Mouse (Mus musculus): ENCODE measurements around the gene 1110065P20Rik.

1110065P20Rik gene

DNA sequence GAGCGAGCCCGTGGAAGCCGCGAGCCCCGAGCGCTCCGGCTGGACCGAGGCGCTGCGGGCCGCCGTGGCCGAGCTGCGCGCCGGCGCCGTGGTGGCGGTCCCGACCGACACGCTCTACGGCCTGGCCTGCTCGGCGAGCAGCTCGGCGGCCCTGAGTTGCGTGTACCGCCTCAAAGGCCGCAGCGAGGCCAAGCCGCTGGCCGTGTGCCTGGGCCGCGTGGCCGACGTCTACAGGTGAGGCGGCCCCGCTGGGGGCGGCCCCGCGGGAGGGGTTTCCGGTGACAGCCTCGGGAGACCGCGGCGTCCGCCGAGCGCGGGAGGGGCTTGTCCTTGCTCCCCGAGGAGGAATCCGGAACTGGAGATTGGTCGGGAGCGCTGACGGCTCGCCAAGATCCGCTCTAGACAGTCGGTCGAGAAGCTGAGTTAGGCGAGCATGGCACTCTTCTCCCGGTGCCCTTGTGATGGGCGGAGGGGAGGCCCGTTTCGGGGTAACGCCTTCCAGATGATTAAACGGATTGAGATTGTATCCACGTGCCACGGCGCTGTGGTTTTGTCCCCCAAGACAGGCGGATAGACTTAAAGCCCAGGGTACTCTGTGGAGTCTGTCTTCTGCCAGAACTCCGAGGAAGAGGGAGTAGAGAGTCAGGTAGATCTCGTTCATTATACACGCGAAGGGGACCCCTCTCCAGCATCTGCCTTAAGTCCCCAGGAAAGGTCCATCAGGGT lies at the start of gene 1110065P20Rik:
TSS of gene 1110065P20Rik (minus strand) at position 264 of the 726 bp plus-strand sequence.
- peak; percentile 43 for DNase-seq (ENCODE audit: low spot score)

DNA sequence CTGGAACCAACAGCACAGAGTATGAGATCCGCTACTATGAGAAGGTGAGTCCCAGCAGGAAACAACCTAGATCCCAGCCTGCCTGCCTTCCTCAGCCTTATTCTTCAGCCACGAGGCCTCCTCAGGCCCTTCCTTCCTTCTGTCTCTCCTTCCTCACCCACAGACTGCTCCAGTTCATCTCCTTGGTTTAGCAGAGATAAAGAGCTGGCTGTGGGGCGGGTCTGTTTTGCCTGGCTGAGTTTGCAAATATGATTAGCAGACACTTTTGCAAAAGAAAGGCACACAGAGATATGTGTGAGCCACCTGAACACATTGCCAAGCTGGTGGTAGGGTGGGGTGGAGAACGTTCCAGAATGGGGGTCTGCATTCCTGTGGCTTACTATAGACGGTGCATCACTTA lies 48.9 kb upstream of the 1110065P20Rik start:
- no peak for DNase-seq (ENCODE audit: low spot score)

GRCm38 (mm10) chr4:124898428-124898827 lies 47.4 kb upstream of the 1110065P20Rik start:
- peak; percentile 72 for DNase-seq (ENCODE audit: low spot score)

- peak; percentile 50 for DNase-seq (ENCODE audit: low spot score)
These were observed 43.8 kb upstream of the 1110065P20Rik start for GRCm38 (mm10) chr4:124894508-124895428.

GRCm38 (mm10) chr4:124893769-124894168 lies 42.8 kb upstream of the 1110065P20Rik start:
- no peak for DNase-seq (ENCODE audit: low spot score)

DNA sequence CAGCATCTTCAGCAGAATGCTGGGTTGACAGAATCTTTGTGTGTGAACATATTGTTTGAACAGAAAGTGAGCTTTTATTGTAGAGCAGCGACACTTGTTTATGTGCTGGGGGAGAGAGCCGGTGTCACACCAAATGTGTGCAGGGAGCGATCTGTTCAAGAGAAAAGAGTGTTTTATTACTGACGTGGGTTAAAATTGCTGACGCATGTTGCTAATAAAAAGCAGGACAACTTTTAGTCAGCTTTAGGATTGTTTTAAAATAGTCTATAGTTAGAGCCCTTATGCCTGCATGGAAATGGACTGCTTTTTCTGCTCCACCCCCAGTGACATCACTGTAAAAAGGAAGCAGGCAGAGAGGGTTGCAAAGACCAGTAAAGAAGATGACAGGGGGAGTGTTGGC lies 39.8 kb upstream of the 1110065P20Rik start:
- DNase-seq (ENCODE audit: low spot score): no peak

DNA sequence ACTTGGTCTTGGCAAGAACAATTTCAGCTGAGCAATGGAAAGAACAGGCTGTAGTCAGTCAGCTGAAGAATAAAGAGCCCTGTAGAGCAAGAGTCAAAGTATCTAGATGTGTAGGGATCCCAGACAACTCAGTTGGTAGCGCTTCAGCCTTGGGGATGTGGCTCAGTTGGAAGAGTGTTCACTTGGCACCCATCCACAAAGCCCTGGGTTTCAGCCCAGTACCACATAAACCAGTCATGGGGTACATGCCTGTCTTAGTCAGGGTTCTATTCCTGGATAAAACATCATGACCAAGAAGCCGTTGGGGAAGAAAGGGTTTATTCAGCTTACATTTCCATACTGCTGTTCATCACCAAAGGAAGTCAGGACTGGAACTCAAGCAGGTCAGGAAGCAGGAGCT lies 38.9 kb upstream of the 1110065P20Rik start:
- DNase-seq (ENCODE audit: low spot score): no peak

GRCm38 (mm10) chr4:124888702-124889101 lies 37.7 kb upstream of the 1110065P20Rik start:
- no peak for DNase-seq (ENCODE audit: low spot score)

DNA sequence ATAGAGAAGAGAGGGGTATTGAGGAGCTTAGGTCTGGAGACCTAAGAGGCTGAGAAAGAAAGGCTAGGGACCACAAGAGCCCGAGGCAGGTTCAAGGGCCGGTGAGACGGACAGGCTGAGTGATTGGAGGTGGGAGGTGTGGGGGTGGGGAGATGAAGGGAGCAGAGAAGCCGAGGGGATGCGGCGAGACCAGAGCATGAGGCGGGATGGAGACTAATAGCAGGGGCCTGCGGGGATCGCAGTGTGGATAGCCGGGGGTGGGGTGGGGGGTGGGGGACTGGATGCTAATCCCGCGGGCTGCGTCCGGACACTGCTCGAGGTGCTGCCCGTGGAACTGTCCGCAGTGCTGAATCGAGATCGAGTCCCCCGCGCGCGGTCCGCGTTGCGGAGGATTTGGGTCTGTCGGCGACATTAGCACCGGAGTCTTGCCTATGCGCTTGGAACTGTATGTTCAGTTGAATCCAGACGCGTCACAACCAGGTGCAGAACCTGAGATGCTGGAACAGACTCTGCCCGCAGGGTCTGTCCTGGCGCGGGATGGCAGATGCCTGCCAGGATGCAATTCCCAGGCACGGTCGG lies 31.2 kb upstream of the 1110065P20Rik start:
- peak; percentile 76 for DNase-seq (ENCODE audit: low spot score)

DNA sequence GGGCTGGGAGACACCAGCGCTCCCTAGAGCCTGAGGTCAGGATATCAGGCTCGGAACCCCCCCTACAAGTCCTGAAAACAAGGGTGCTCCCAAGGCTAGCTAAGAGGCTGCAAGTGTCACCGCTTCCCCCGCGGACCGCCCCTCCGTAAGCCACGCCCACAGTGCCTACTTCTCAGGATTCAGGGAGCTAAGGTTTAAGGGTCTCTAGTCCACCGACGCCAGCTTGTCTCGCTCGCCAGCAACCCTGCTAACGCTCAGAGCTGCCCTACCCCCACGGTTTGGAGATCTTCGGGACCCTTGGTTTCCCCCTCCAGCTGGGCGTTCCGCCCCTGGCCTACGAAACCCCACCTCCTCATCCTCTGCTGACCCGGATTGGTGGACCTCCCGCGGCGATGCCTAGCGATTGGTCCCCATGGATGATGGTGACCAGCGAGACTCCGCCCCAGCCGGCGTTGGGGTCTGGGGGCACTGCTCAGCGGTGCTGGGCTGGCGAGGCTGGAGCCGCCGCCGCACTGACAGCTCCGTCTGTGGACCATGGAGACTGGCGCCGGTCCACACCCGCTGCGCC lies 30.4 kb upstream of the 1110065P20Rik start:
- DNase-seq (ENCODE audit: low spot score): peak; percentile 94

- no peak for DNase-seq (ENCODE audit: low spot score)
These were observed 29.6 kb upstream of the 1110065P20Rik start, which contains the start of gene Epha10 for GRCm38 (mm10) chr4:124880599-124880998. Gene Epha10, plus strand, starts transcription at chr4:124880899.

DNA sequence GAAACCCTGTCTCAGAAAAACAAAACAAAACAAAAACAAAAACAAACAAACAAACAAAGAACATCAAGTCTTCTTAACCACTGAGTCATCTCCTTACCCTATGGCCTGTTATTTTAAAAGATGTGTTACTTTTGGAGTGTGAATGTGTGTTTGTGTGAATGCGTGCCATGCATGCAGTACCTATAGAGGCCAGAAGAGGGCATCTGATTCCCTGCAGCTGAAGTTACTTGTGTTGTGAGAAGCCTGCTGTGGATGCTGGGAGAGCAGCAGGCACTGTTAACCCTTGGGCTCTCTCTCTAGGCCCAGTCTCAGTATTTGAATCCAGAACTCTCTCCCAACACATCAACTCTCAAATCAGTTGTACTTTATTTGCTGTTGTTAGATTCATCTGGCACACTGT lies 21.7 kb upstream of the 1110065P20Rik start:
- no peak for DNase-seq (ENCODE audit: low spot score)

GRCm38 (mm10) chr4:124861283-124862188 lies 10.5 kb upstream of the 1110065P20Rik start, which contains the start of gene Maneal:
Gene Maneal, minus strand, starts transcription at chr4:124862171.
- DNase-seq (ENCODE audit: low spot score): peak; percentile 35

GRCm38 (mm10) chr4:124860446-124860845 lies 9.4 kb upstream of the 1110065P20Rik start:
- peak; percentile 90 for DNase-seq (ENCODE audit: low spot score)

DNA sequence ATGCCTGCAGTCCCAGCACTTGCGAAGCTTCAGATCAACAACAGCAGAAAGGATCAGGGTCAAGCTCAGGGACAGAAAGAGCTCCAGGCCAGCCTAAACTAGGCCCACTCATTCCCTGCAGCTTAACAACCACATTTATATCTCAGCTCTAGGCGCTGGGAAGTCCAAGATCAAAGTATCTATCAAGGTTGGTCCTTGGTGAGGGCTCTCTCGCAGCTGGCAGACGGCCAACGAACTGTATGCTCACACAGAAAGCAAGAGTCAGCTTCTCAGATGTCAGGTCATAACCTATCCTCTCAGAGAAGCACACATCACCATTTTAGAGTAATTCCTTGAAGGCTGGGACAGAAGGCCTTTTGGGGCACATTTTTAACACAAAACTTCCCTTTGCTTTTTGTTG lies 7.4 kb upstream of the 1110065P20Rik start:
- no peak for DNase-seq (ENCODE audit: low spot score)

GRCm38 (mm10) chr4:124856294-124856693 lies 5.3 kb upstream of the 1110065P20Rik start:
- no peak for DNase-seq (ENCODE audit: low spot score)

GRCm38 (mm10) chr4:124850261-124850913 lies 609 bp downstream of the 1110065P20Rik start, which contains the start of gene Yrdc:
Gene Yrdc, plus strand, starts transcription at chr4:124850679.
- DNase-seq (ENCODE audit: low spot score): peak; percentile 96

GRCm38 (mm10) chr4:124849631-124850260 lies 1.2 kb downstream of the 1110065P20Rik start:
- peak; percentile 54 for DNase-seq (ENCODE audit: low spot score)

DNA sequence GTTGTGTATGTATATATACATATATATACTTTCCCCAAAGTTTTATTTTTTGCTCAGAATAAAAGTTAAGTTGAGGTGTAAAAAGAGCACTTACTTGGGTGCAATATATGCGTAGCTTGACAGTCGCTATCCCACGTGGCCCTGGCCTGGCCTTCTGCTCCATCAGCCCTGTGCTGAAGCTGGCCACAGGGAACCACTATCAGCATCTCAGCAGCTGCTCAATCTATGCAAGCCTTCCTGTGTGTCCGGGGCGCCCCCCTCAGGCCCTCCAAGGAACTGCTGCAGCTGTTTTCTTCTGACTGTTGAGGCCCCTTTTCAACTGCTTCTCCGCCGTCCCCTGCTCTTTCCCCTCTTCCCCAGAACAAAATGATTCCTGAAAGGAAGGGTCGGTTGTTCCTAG lies 3.4 kb downstream of the 1110065P20Rik start:
- peak; percentile 77 for DNase-seq (ENCODE audit: low spot score)

- DNase-seq (ENCODE audit: low spot score): peak; percentile 60
These were observed 7.5 kb downstream of the 1110065P20Rik start for GRCm38 (mm10) chr4:124843493-124843892.
